Mouse (Mus musculus) cerebellum, postnatal 36 days (tissue): ENCODE data around the gene Hist1h3e.
"Not testable (repeated sequence)": the region's sequence is repeated elsewhere in the genome, so short reads cannot be mapped to it uniquely, and the experiment has no call there.

Experiments
- DNase-seq, 2 experiments: peaks; one replicate each; pipeline ENCODE4 v3.0.0; 2021 to 2022; ENCODE audit warnings: mixed read lengths in 2 of 2

Hist1h3e gene

GRCm38 (mm10) chr13:23561531-23561882 is 662 bp downstream of the Hist1h3e start:
- DNase-seq: not testable (repeated sequence)

- DNase-seq: not testable (repeated sequence)
Measured at GRCm38 (mm10) chr13:23560699-23561098, 1.5 kb downstream of the Hist1h3e start.

- DNase-seq: no peak
Measured at GRCm38 (mm10) chr13:23556906-23557305, 5.3 kb downstream of the Hist1h3e start.

GRCm38 (mm10) chr13:23555839-23556416 is 6.2 kb downstream of the Hist1h3e start:
- DNase-seq: peak; percentile 43 to 67

GRCm38 (mm10) chr13:23554925-23555838 is 7.0 kb downstream of the Hist1h3e start:
- DNase-seq: peak; percentile 73 to 77

GRCm38 (mm10) chr13:23554393-23554792 is 7.8 kb downstream of the Hist1h3e start:
- DNase-seq: no peak

- no peak for DNase-seq
Measured at GRCm38 (mm10) chr13:23552962-23553361, 9.2 kb downstream of the Hist1h3e start, which contains the start of gene Hist1h1d. Gene Hist1h1d (plus strand): TSS chr13:23553262.

GRCm38 (mm10) chr13:23551931-23552914 is 9.9 kb downstream of the Hist1h3e start:
- DNase-seq: no peak

GRCm38 (mm10) chr13:23551146-23551834 is 10.9 kb downstream of the Hist1h3e start, which contains the start of gene Hist1h4f:
Gene Hist1h4f (minus strand): TSS chr13:23551648.
- peak; percentile 83 to 88 for DNase-seq

GRCm38 (mm10) chr13:23550761-23551145 is 11.4 kb downstream of the Hist1h3e start:
- no peak for DNase-seq

GRCm38 (mm10) chr13:23546694-23547093 is 15.5 kb downstream of the Hist1h3e start:
- DNase-seq: no peak

- DNase-seq: peak in 1 of 2 experiments; percentile 36
Measured at GRCm38 (mm10) chr13:23544787-23545120, 17.4 kb downstream of the Hist1h3e start.

GRCm38 (mm10) chr13:23543965-23544786 is 18.0 kb downstream of the Hist1h3e start, which contains the start of gene Hist1h3f:
Gene Hist1h3f (plus strand): TSS chr13:23544052.
- DNase-seq: peak; percentile 54 to 71

GRCm38 (mm10) chr13:23542999-23543607 is 19.1 kb downstream of the Hist1h3e start, which contains the start of gene Hist1h2bh:
Gene Hist1h2bh (minus strand): TSS chr13:23543392.
- DNase-seq: peak; percentile 21 to 45

GRCm38 (mm10) chr13:23542225-23542980 is 19.8 kb downstream of the Hist1h3e start:
- not testable (repeated sequence) for DNase-seq

GRCm38 (mm10) chr13:23541497-23541896 is 20.7 kb downstream of the Hist1h3e start:
- no peak for DNase-seq

- DNase-seq: not testable (repeated sequence)
Measured at GRCm38 (mm10) chr13:23539821-23540220, 22.3 kb downstream of the Hist1h3e start.

GRCm38 (mm10) chr13:23538249-23538648 is 23.9 kb downstream of the Hist1h3e start:
- no peak for DNase-seq

- DNase-seq: no peak
Measured at GRCm38 (mm10) chr13:23537006-23537710, 25.0 kb downstream of the Hist1h3e start.
